ENCODE assay signal across 10 mouse cellular contexts in genomic region chr2:37359908-37360307, GRCm38 (mm10). TPM values are rescaled to one million over a fixed set of nuclear protein-coding genes. Genes with fewer than 3 reads are reported as not detected.
DNase-seq lines count a peak whose midpoint lies in the region; ATAC-seq lines count a peak whose summit lies in the region.
"Had no signal": no experiment of that assay in that cellular context is flagged by ENCODE, and none has a peak within 500 bp of the region (broad histone marks: within the 10 kb centered on the region; RNA-seq: fewer than 3 reads in every experiment).

No protein-coding gene starts in this region.

- no peaks in the 10 kb centered on the region for H3K27me3 ChIP-seq in heart, embryonic 10.5 days (ENCODE audit: insufficient read depth, poor library complexity, severe bottlenecking)
- no peaks in the 10 kb centered on the region for H3K27me3 ChIP-seq in midbrain, embryonic 11.5 days (ENCODE audit: control insufficient read depth, insufficient read depth, low read length)
- no peaks in the 10 kb centered on the region for H3K27me3 ChIP-seq in midbrain, embryonic 16.5 days (ENCODE audit: control insufficient read depth, insufficient read depth, low read depth, low read length)
- H3K27me3 ChIP-seq in hindbrain, embryonic 15.5 days, result no peaks in the 10 kb centered on the region
- no peaks in the 10 kb centered on the region for H3K27me3 ChIP-seq in stomach, embryonic 16.5 days (ENCODE audit: control insufficient read depth, insufficient read depth, low read length)
- H3K27me3 ChIP-seq in intestine, embryonic 16.5 days (replicated peaks; ENCODE audit: control insufficient read depth, insufficient read depth, low read length), result no peaks in the 10 kb centered on the region

- no peak overlapping the region for H3K9ac ChIP-seq in midbrain, embryonic 11.5 days (ENCODE audit: low read length)
- H3K9ac ChIP-seq in midbrain, embryonic 16.5 days (ENCODE audit: low read depth, low read length), result no peak overlapping the region
- H3K9ac ChIP-seq in hindbrain, embryonic 15.5 days, result no peak overlapping the region
- H3K9ac ChIP-seq in stomach, embryonic 16.5 days (ENCODE audit: low read length), result no peak overlapping the region
- no peak overlapping the region for H3K9ac ChIP-seq in intestine, embryonic 16.5 days (ENCODE audit: low read depth, low read length)

- H3K4me2 ChIP-seq in midbrain, embryonic 11.5 days, result peak overlapping the region; percentile 69; the same call in 1 of the 2 replicates
- no peak overlapping the region for H3K4me2 ChIP-seq in midbrain, embryonic 16.5 days (ENCODE audit: low read length)
- peak overlapping the region; percentile 82; the same call in 1 of the 2 replicates for H3K4me2 ChIP-seq in hindbrain, embryonic 15.5 days
- peak overlapping the region; percentile 83 for H3K4me2 ChIP-seq in stomach, embryonic 16.5 days (ENCODE audit: low read depth, low read length)
- H3K4me2 ChIP-seq in intestine, embryonic 16.5 days (ENCODE audit: low read depth, low read length), result no peak overlapping the region

- no peak for DNase-seq in heart, embryonic 10.5 days (ENCODE audit: low spot score)
- no peak for DNase-seq in heart, adult 8-10 months (ENCODE audit: low spot score)
- DNase-seq in midbrain, embryonic 11.5 days (ENCODE audit: low spot score, missing footprints), result no peak
- no peak for DNase-seq in adrenal gland, adult 8-10 months
- DNase-seq: kidney, adult 8-10 months had no signal

- peaks cover 23% of the 10 kb centered on the region for H3K36me3 ChIP-seq in heart, embryonic 10.5 days
- peaks cover 4% of the 10 kb centered on the region; the same call in 1 of the 2 replicates for H3K36me3 ChIP-seq in midbrain, embryonic 11.5 days (ENCODE audit: control insufficient read depth, insufficient read depth, low read length)
- peaks cover 8% of the 10 kb centered on the region for H3K36me3 ChIP-seq in midbrain, embryonic 16.5 days (ENCODE audit: control insufficient read depth, insufficient read depth, low read length)
- H3K36me3 ChIP-seq in hindbrain, embryonic 15.5 days, result peaks cover 19% of the 10 kb centered on the region
- peaks cover 9% of the 10 kb centered on the region; the same call in 1 of the 2 replicates for H3K36me3 ChIP-seq in stomach, embryonic 16.5 days (ENCODE audit: control insufficient read depth, insufficient read depth, low read length)
- peaks cover 7% of the 10 kb centered on the region; the same call in 1 of the 2 replicates for H3K36me3 ChIP-seq in intestine, embryonic 16.5 days (ENCODE audit: control insufficient read depth, insufficient read depth, low read length)

- H3K9me3 ChIP-seq in heart, embryonic 10.5 days, result no peaks in the 10 kb centered on the region
- H3K9me3 ChIP-seq in midbrain, embryonic 11.5 days (ENCODE audit: control insufficient read depth, low read length), result no peaks in the 10 kb centered on the region
- H3K9me3 ChIP-seq in midbrain, embryonic 16.5 days (replicated peaks; ENCODE audit: control insufficient read depth, low read length, poor library complexity, severe bottlenecking), result no peaks in the 10 kb centered on the region
- no peaks in the 10 kb centered on the region for H3K9me3 ChIP-seq in hindbrain, embryonic 15.5 days
- no peaks in the 10 kb centered on the region for H3K9me3 ChIP-seq in stomach, embryonic 16.5 days (replicated peaks; ENCODE audit: control insufficient read depth, low read length)
- H3K9me3 ChIP-seq in intestine, embryonic 16.5 days (ENCODE audit: control insufficient read depth, low read length), result no peaks in the 10 kb centered on the region

- H3K4me3 ChIP-seq in heart, embryonic 10.5 days, result peak overlapping the region; percentile 76
- no peak overlapping the region for H3K4me3 ChIP-seq in midbrain, embryonic 11.5 days (ENCODE audit: low read depth, low read length)
- no peak overlapping the region for H3K4me3 ChIP-seq in midbrain, embryonic 16.5 days (ENCODE audit: low read depth, low read length)
- H3K4me3 ChIP-seq in hindbrain, embryonic 15.5 days, result no peak overlapping the region
- H3K4me3 ChIP-seq in stomach, embryonic 16.5 days (replicated peaks; ENCODE audit: low read length), result no peak overlapping the region
- no peak overlapping the region for H3K4me3 ChIP-seq in intestine, embryonic 16.5 days (ENCODE audit: low read length)

- 91% methylated on average over 2 of the region's 2 CpGs for WGBS in heart, embryonic 10.5 days
- WGBS in midbrain, embryonic 11.5 days, result 95% methylated on average over 2 of the region's 2 CpGs
- 93% methylated on average over 2 of the region's 2 CpGs for WGBS in midbrain, embryonic 16.5 days
- 98% methylated on average over 2 of the region's 2 CpGs for WGBS in hindbrain, embryonic 15.5 days
- WGBS in stomach, embryonic 16.5 days, result 85% methylated on average over 2 of the region's 2 CpGs
- 96% methylated on average over 2 of the region's 2 CpGs for WGBS in intestine, embryonic 16.5 days

- no peak for ATAC-seq in midbrain, embryonic 11.5 days (ENCODE audit: low FRiP score)
- ATAC-seq in midbrain, embryonic 16.5 days, result no peak
- ATAC-seq in hindbrain, embryonic 15.5 days (ENCODE audit: low FRiP score, low read depth), result no peak
- ATAC-seq in stomach, embryonic 16.5 days (ENCODE audit: insufficient read depth, low FRiP score), result no peak
- ATAC-seq in intestine, embryonic 16.5 days, result no peak

- H3K27ac ChIP-seq in heart, embryonic 10.5 days, result no peak overlapping the region
- H3K27ac ChIP-seq in midbrain, embryonic 11.5 days (ENCODE audit: low read depth, low read length), result no peak overlapping the region
- H3K27ac ChIP-seq in midbrain, embryonic 16.5 days (ENCODE audit: low read length), result no peak overlapping the region
- H3K27ac ChIP-seq in hindbrain, embryonic 15.5 days (replicated peaks), result no peak overlapping the region
- no peak overlapping the region for H3K27ac ChIP-seq in stomach, embryonic 16.5 days (ENCODE audit: low read length)
- H3K27ac ChIP-seq in intestine, embryonic 16.5 days (ENCODE audit: low read length), result no peak overlapping the region

- H3K4me1 ChIP-seq in heart, embryonic 10.5 days, result peaks cover 4% of the 10 kb centered on the region
- peaks cover 5% of the 10 kb centered on the region; the same call in 1 of the 2 replicates for H3K4me1 ChIP-seq in midbrain, embryonic 11.5 days (ENCODE audit: control insufficient read depth, insufficient read depth, low read length)
- H3K4me1 ChIP-seq in midbrain, embryonic 16.5 days (ENCODE audit: control insufficient read depth, insufficient read depth, low read length), result peaks cover 10% of the 10 kb centered on the region; the same call in 1 of the 2 replicates
- H3K4me1 ChIP-seq in hindbrain, embryonic 15.5 days (replicated peaks), result peaks cover 11% of the 10 kb centered on the region
- peaks cover 3% of the 10 kb centered on the region; the same call in 1 of the 2 replicates for H3K4me1 ChIP-seq in stomach, embryonic 16.5 days (ENCODE audit: control insufficient read depth, insufficient read depth, low read length)
- H3K4me1 ChIP-seq in intestine, embryonic 16.5 days (ENCODE audit: control insufficient read depth, insufficient read depth, low read length), result peaks cover 3% of the 10 kb centered on the region; the same call in 1 of the 2 replicates

RNA-seq across cellular contexts. Expression of gene Pdcl, which starts 0.8 kb away (rescaled TPM):
- polyA plus RNA-seq in heart, embryonic 10.5 days (2016; fragmentation: Nextera tagmentation; extraction: Ambion mirVana), result 32.8 and 34.6 TPM in 2 replicates
- total RNA-seq in heart, adult 8-10 months (2022), result 10 to 100 TPM; 13.9 to 19.0 (median 16.0) TPM
- 82.7 and 87.3 TPM in 2 replicates for polyA plus RNA-seq in midbrain, embryonic 11.5 days (2014; fragmentation: Nextera tagmentation; extraction: Ambion mirVana)
- polyA plus RNA-seq in midbrain, embryonic 16.5 days (2015; fragmentation: Nextera tagmentation; extraction: Ambion mirVana), result 50.2 and 57.0 TPM in 2 replicates
- 48.9 and 49.2 TPM in 2 replicates for polyA plus RNA-seq in hindbrain, embryonic 15.5 days (2015; fragmentation: Nextera tagmentation; extraction: Ambion mirVana)
- 39.9 and 40.4 TPM in 2 replicates for polyA plus RNA-seq in stomach, embryonic 16.5 days (2015; fragmentation: Nextera tagmentation; extraction: Ambion mirVana)
- polyA plus RNA-seq in intestine, embryonic 16.5 days (2015; fragmentation: Nextera tagmentation; extraction: Ambion mirVana), result 30.1 and 30.6 TPM in 2 replicates
- 10 to 100 TPM; 37.8 to 63.8 (median 42.1) TPM for total RNA-seq in adrenal gland, adult 8-10 months (2022)

RNA-seq across cellular contexts. Expression of gene Olfr368, which starts 33.6 kb away (rescaled TPM):
- polyA plus RNA-seq in heart, embryonic 10.5 days (2016; fragmentation: Nextera tagmentation; extraction: Ambion mirVana), result not detected in 2 replicates
- not detected for total RNA-seq in heart, adult 8-10 months (2022)
- polyA plus RNA-seq in midbrain, embryonic 11.5 days (2014; fragmentation: Nextera tagmentation; extraction: Ambion mirVana), result not detected in 2 replicates
- not detected in 2 replicates for polyA plus RNA-seq in midbrain, embryonic 16.5 days (2015; fragmentation: Nextera tagmentation; extraction: Ambion mirVana)
- not detected in 2 replicates for polyA plus RNA-seq in hindbrain, embryonic 15.5 days (2015; fragmentation: Nextera tagmentation; extraction: Ambion mirVana)
- polyA plus RNA-seq in stomach, embryonic 16.5 days (2015; fragmentation: Nextera tagmentation; extraction: Ambion mirVana), result not detected in 2 replicates
- not detected in 2 replicates for polyA plus RNA-seq in intestine, embryonic 16.5 days (2015; fragmentation: Nextera tagmentation; extraction: Ambion mirVana)
- not detected for total RNA-seq in adrenal gland, adult 8-10 months (2022)
- polyA plus RNA-seq: spleen, adult 2 months had no signal

Comparison
In these comparisons a context has a peak if more than half of its experiments do, and no peak if none do; other contexts are left out.
1. H3K4me2 ChIP-seq: peak in midbrain, embryonic 11.5 days (single experiment), hindbrain, embryonic 15.5 days (single experiment) and stomach, embryonic 16.5 days (single experiment); none in midbrain, embryonic 16.5 days (single experiment) and intestine, embryonic 16.5 days (single experiment).